Mouse (Mus musculus) Muller cell, postnatal 12 days (primary cell): ENCODE measurements at regions not wholly inside any gene's neighbourhood (a gene's known extent, or its start where the extent isn't known, plus 50 kb on each side); places are given as distances from the start of the nearest gene placed in this dataset.

Source experiments
- DNase-seq: peaks from one replicate; pipeline ENCODE4 v3.0.0-alpha.2; 2015; ENCODE audit errors: inconsistent ontology term

GRCm38 (mm10) chr1:94221006-94221405 lies 168.7 kb upstream of the Pdcd1 start:
- no peak for DNase-seq

DNA sequence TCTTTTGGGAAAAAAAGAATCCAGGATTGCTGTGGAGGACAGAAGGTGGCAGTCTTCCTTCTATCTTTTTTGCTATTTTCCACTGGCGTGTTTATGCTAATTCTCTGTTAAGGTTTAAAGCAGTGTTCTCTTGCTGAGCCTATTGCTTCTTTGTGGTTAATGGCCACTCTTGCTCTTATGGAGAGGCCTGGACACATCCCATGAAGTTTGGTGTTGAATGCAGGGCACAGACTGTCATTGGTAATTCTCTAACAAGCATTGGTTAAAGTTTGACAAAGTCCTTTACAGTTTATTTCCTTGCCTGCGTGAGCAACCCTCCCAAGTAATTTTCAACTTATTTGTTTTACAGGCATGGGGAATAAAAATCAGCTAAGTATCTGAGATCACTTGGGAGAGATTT lies 165.1 kb upstream of the Pdcd1 start:
- DNase-seq, result no peak

DNA sequence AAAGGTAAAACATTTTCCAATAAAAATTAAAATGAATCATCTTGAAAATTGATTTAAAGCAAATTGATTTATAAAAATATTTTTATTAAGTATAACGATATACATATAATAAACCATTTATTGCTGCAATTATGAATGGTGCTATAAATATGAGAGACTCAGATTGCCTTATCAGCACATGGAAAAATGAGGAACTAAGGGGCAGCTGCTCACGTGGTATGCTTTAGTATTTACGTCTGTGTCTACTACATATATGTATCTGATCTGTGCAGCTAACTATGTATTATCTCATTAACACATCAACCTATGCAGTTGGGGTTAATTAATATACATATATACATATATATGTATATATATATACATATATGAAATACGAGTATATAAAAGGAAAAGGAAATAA lies 156.6 kb upstream of the Pdcd1 start:
- DNase-seq, result no peak

DNA sequence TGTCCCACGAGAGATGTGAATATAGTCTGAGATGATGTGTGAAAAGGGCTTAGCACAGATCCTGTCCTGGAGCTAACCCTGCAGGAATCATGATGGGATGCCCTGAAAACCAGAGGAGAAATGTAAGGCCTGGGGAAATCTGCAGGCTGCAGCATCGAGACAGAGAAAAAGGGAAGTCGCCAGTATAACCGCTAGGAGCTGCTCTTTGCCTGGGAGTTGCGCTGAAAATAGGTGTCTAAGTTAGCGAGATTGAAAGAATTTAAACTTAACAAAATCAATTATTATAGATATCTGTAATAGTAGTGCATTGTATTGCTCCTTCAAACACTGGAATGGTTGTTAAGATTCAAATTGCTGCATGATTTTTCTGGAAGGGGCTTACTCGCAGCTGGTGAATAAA lies 155.5 kb upstream of the Pdcd1 start:
- DNase-seq, result no peak

- DNase-seq, result no peak
Measured at GRCm38 (mm10) chr1:94203281-94203680, 150.9 kb upstream of the Pdcd1 start.

GRCm38 (mm10) chr1:94183876-94184275 lies 131.5 kb upstream of the Pdcd1 start:
- no peak for DNase-seq

- peak; percentile 2 for DNase-seq
Measured at GRCm38 (mm10) chr1:94149958-94150357, 97.6 kb upstream of the Pdcd1 start.

DNA sequence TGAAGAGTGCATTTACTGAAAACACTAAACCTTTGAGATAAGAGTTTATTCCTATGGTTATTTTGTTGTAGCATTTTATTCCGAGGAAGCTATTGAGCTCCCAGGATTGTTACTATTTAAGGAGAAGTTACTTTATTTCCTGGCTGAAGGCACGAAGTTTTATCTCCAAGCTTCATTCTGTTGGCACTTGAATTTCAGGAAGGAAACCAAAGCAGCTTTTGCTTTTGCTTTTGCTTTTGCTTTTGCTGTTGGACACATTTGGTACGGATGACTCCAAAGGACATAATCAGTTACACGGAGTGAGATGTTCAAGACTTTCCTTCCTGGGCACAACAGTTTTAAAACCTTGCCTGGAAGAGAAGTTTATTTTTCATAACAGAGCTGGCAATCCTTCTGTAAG lies 94.7 kb upstream of the Pdcd1 start:
- DNase-seq, result no peak

- no peak for DNase-seq
Measured at GRCm38 (mm10) chr1:94140518-94140917, 88.2 kb upstream of the Pdcd1 start.

DNA sequence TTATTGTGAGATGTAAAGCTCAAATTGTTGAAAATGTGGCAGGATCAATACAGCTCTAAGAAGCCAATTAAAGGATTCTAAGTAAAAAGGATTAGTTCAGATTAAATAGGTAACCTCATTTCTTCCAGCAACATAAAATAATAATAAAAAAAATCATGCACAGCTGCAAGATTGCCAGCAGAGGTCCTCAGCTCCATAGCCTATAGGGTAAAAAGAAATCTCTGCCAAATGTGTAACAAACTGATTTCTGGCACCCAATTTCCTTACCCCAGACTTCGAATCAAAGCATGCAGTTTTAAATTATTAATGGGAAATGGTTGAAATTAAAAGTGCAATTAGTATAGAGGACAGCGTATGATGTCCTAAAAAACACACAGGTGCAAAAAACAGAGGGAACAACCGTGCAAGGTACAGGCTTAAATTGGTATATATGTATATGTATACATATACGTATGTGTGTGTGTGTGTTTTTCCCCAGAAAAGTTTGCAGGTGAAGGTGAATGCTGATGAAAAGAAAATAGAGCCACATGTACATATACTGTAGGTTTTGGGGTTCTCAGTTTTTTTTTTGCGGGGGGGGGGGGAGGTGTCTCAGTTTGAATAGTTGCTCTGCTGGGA lies 87.2 kb upstream of the Pdcd1 start:
- peak; percentile 6 for DNase-seq

- DNase-seq, result no peak
Measured at GRCm38 (mm10) chr1:94136731-94137130, 84.4 kb upstream of the Pdcd1 start.
